Mouse (Mus musculus) cerebellum, postnatal 36 days (tissue): ENCODE results near the gene Zmynd10.

Experiments used
- DNase-seq, 2 experiments: peaks; one replicate each; pipeline ENCODE4 v3.0.0; 2021 to 2022; ENCODE audit warnings: mixed read lengths in 2 of 2

The Zmynd10 gene

GRCm38 (mm10) chr9:107541005-107541404, 6.1 kb upstream of the Zmynd10 start:
- DNase-seq: no peak

- peak; percentile 90 to 92 for DNase-seq
Measured at GRCm38 (mm10) chr9:107541474-107542351, 5.4 kb upstream of the Zmynd10 start, which contains the start of the genes Cyb561d2 and Nprl2. TSS of gene Cyb561d2 (minus strand) at chr9:107542193. TSS of gene Nprl2 (plus strand) at chr9:107542226.

GRCm38 (mm10) chr9:107542352-107542686, 4.8 kb upstream of the Zmynd10 start:
- DNase-seq: no peak

- no peak for DNase-seq
Measured at GRCm38 (mm10) chr9:107542721-107543120, 4.4 kb upstream of the Zmynd10 start.

- no peak for DNase-seq
Measured at GRCm38 (mm10) chr9:107543299-107543698, 3.8 kb upstream of the Zmynd10 start.

- DNase-seq: no peak
Measured at GRCm38 (mm10) chr9:107544196-107544700, 2.9 kb upstream of the Zmynd10 start.

GRCm38 (mm10) chr9:107544729-107545128, 2.4 kb upstream of the Zmynd10 start:
- DNase-seq: no peak

GRCm38 (mm10) chr9:107545199-107545598, 1.9 kb upstream of the Zmynd10 start:
- DNase-seq: no peak

GRCm38 (mm10) chr9:107545602-107546001, 1.5 kb upstream of the Zmynd10 start:
- peak; percentile 79 to 87 for DNase-seq

GRCm38 (mm10) chr9:107547957-107548356, 859 bp downstream of the Zmynd10 start:
- no peak for DNase-seq

GRCm38 (mm10) chr9:107548820-107549219, 1.7 kb downstream of the Zmynd10 start:
- no peak for DNase-seq

GRCm38 (mm10) chr9:107549297-107550074, 2.4 kb downstream of the Zmynd10 start:
- no peak for DNase-seq

- no peak for DNase-seq
Measured at GRCm38 (mm10) chr9:107550491-107551116, 3.5 kb downstream of the Zmynd10 start.

GRCm38 (mm10) chr9:107551117-107551889, 4.2 kb downstream of the Zmynd10 start, which contains the start of gene Rassf1:
TSS of gene Rassf1 (plus strand) at chr9:107551555.
- DNase-seq: peak in 1 of 2 experiments; percentile 39

- DNase-seq: no peak
Measured at GRCm38 (mm10) chr9:107551890-107552355, 4.8 kb downstream of the Zmynd10 start.

GRCm38 (mm10) chr9:107552690-107553393, 5.7 kb downstream of the Zmynd10 start:
- DNase-seq: no peak

GRCm38 (mm10) chr9:107553541-107554318, 6.6 kb downstream of the Zmynd10 start:
- DNase-seq: peak; percentile 51 to 58

- peak; percentile 92 to 95 for DNase-seq
Measured at GRCm38 (mm10) chr9:107554319-107554825, 7.3 kb downstream of the Zmynd10 start.

GRCm38 (mm10) chr9:107555031-107555457, 7.9 kb downstream of the Zmynd10 start:
- DNase-seq: no peak

GRCm38 (mm10) chr9:107555701-107556100, 8.6 kb downstream of the Zmynd10 start:
- no peak for DNase-seq
